Mouse (Mus musculus) lung, adult 2 months (tissue): ENCODE measurements around the gene Lxn.

Source experiments
- CTCF ChIP-seq: fragments of 200-500 bp; IDR thresholded peaks from 2 replicates; pipeline ENCODE4 v1.5.1; 2011; ENCODE audit warnings: mild to moderate bottlenecking, low read length, control low read depth; ENCODE audit not compliant: insufficient read depth
- POLR2A ChIP-seq: fragments of 200-500 bp; IDR thresholded peaks from 2 replicates; pipeline ENCODE4 v1.6.1; 2011; ENCODE audit warnings: low read depth, mild to moderate bottlenecking, control low read depth, low read length, borderline replicate concordance; ENCODE audit errors: extremely low read depth

DNA sequence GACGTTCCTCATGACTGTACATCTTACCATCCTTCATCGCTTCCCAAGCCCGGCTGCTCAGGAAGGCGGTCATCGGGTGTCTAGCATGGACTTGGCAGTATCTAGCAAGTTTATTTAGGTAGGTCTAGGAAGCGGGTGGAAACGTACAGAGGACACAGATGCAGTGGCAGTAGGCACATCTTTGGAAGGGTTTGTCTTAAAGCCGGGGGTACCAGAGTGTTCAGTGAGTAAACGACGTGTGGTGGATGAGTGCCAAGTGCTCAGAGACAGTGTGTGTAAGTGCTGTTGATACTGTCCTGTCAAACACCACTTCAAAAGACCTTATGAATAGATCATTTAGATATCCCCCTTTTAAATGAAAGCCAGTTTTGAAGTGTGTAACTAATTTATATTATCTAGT is 1.1 kb downstream of the Lxn start:
- TF ChIP-seq CTCF (no peak), POLR2A (no peak)
